Mouse (Mus musculus) left cerebral cortex, adult 8-10 months (tissue): ENCODE results near the gene Serpina9. TPM values are rescaled to one million over a fixed set of nuclear protein-coding genes. Genes with fewer than 3 reads are reported as not detected.

ENCODE experiments used
- DNase-seq, 2 experiments: peaks; one replicate each; pipeline ENCODE4 v3.0.0; 2022; ENCODE audit warnings: low spot score in 2 of 2
- total RNA-seq, 4 experiments: library from RNA; stranded (reverse); gene quantifications; 2 replicates each; pipeline ENCODE4 v1.2.4; 2022

Gene Serpina9
- 10 to 100 TPM; 14.6 to 17.7 (median 15.5) TPM for total RNA-seq

DNA sequence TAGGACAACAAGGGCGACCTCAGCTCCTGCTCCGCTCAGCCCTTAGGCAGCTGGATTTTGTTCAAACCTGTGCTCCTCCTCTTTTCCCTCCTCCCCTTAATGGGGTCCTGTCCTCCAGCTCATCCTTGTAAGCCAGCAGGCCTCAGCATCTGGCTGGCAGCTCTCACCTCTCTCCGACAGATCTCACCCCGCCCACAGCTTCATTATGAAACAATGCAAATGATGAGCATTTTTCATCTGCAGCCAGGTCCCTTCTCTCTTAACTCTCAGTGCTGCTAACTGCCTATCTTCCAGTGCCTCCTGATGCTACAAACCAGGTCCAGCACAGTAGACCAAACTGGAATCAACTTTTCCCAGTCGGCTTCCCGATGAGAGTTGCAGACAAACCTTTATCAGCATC is at the start of gene Serpina9:
Gene Serpina9, minus strand, starts transcription at position 136 of the 400 bp plus-strand sequence.
- DNase-seq = no peak

DNA sequence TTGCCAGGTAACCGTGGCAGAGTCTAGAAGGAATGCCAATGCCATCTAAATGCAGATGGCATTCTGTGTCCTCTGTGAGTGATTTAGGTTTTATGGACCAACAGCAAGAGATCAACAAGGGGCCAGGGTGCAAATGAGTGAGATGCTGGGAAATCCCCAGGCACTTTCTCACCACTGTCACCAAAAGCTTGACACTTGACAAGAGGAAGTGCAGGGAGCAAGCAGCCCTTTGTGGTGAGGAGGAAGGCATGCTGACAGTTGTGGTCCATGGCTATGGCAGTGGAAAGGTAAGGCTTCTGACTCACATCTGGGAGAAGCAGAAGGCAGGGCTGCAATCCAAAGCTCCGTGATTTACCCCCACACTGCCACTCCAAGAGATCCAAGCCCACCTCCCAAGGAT is 48.3 kb upstream of the Serpina9 start:
- no peak for DNase-seq

DNA sequence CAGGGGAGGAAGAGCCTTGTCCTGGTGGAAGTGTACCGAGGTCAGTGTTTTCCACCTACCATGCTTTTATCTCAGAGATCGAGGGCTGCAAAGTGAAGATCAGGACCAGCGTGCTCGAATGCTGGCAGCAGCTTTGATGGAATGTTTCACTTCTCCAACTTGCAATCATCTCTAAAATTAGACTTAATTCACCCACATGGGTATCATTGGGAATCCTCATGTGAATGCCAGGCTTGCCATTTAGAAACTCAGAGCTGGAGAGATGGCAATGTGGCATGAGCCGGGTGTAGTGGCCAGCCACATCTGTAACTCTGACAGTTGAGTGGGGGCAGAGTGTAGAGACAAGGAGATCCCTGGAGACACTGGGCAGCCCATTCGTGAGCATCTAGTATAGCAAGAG is 46.6 kb upstream of the Serpina9 start:
- DNase-seq = peak in 1 of 2 experiments; percentile 24

DNA sequence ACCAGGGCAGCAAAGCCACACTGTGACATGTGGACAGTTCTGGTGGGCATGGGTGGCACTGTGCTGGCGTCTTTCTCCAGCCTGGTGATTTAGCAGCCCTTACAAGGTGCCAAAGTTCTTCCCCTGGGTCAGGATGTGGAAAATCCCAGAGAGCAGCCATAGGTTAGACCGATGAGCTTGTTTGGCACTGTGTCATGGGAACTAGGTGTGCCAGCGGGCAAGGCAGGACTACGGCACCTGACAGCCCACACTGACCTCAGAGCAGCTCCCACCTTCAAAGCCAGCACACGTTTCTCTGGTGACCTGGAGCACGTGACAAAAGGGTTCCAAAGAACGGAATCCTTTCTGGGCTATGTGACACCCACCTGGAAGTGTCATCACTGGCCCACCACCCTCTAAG is 44.0 kb upstream of the Serpina9 start:
- DNase-seq = no peak

DNA sequence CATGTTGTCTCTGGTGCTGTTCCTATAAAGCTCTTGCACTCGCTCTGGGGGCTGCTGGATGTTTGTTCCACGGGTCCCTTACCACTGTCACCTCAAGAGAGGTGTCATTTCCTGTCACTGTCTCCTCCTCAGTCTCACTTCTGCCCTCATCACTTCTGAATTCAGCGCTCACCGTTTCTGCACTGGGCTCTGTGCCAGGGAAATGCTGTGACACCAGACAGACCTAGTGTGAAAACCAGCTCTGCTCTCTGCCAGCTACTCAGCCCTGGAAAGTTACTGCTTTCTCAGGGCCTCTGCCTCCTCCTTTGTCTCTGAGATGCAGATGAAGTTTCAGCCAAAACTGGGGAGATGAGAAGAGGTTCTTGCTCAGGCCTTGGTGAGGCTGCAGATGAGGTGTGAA is 43.5 kb upstream of the Serpina9 start:
- DNase-seq = peak; percentile 40 to 73

DNA sequence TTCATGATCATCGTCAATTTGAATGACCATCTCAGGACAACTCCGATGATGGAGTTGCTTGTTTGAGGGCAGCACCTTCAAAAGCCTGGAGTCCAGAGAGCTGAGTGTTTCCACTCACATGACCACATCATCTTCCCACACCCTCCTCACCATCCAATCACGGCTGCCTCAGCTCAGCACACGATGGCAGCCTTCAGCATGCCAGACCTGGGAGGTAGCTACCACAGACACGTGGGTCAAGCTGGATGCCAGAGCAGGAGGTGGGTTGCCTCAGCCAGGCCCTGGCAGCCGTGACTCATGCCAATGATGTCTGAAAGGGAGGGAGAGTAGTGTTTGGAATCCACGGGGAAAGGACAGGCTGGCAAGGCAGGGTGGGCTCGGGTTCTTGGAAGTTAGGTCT is 42.2 kb upstream of the Serpina9 start:
- DNase-seq = no peak

DNA sequence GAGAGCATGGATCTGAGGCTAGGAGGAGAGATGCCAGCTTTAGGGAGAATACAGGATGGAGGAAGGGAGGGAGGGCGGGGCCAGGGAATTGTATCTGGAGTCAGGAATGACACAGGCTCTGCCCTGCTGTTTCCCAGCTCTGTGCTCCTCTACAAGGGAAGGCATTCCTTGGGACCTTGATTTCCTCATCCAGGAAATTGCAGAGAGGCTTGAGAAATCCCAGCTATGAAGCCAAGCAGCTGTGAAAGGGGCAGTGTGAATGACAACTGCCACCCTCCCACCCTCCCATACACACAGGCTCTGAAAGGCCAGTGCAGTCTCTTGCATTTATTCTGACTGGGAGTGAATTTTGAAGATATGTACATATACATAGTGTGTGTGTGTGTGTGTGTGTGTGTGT is 40.4 kb upstream of the Serpina9 start:
- DNase-seq = no peak

DNA sequence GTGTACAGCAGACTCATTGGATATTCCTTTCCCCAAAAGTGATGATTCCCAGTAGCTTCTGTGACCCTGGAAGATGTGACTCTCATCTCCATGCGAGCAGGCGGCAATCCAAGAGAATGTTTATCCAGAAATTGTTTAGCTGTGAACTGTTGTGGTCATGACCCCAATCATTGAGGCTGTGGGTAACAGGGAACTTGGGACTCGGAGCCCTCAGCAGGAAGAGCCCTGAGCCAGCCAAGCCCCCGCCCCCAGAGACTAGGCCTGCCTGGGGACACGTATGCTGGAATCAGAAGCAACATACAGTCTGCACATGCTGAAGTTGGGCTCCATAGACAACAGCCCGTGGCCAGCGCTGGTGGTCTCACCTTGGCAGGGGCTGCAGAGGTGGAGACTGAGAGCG is 32.2 kb upstream of the Serpina9 start:
- DNase-seq = no peak

DNA sequence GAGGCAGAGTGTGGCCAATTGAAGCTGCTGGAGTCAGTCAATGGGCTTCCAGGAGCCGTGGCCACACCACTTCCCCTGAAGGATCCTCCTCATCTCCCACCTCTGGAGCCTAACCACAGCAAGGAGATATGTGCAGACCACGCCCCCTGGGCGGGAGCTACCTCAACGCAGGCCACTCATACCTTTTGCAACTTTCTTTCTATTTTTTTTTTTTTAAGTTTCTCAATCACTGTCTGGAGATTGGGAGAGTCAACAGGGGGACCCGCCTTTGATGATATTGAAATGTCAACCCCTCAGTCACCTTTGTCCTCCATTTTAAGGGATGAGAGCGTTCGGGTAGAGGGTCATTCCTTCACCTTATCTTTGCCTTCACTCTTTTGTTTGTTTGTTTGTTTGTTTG is 30.8 kb upstream of the Serpina9 start, which contains the start of gene Serpina12:
Gene Serpina12, minus strand, starts transcription at position 101 of the 400 bp plus-strand sequence.
- DNase-seq = no peak

DNA sequence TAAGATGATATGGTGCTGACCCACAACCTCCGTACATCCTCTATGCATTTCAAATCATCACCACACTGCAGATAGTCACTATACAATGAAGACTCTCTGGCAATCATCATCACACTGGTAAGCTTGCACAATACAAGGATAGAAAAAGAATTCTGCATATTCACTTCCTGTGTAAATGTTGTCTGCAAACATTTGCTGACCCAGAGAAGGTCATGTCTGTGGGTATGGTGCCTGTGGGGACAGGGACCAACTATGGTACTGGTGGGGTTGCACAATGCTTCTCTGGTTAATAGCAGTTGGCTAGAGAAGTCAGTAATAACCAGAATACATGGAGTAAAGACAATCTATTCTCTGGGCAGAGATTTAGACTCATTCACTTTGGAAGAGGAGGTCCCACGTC is 29.2 kb upstream of the Serpina9 start:
- DNase-seq = no peak

DNA sequence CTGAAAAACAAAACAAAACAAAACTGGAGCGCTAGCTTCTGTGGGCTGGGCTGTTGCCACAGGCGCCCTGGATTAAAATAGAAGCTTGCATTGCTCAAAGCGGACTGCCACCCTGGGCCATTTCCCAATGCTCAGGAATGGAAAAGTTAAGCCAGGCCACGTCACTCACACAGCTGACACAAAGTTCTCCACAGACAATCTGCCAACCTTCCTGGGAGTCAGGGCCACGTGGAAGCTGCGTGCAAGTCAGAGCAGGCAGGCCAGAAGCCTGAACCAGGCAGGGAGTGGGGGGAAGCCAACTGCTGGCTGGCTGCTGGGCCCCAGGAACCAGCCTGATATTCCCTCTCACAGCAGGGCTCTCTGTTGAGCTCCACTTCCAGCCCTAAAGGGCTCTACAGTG is 27.8 kb upstream of the Serpina9 start:
- peak in 1 of 2 experiments; percentile 39 for DNase-seq

DNA sequence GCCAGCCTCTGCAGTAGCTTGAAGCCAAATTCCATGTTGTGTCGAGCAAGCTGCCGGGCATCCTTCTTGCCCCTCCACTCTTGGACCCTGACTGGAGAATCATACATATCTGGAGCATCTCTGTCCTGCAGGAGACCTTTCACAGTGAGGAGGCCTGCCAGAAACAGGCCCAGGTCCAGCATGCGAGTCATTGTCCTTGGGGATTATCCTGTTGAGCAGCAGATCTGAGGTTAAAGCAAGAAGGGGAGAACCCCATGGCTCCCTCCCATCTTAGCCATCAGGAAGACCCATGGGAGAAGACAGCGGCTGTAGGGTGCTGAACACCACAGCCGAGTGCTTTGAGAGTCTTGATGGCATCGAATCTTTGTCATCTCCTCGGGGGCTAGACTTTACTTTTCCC is 24.6 kb upstream of the Serpina9 start:
- DNase-seq = no peak

DNA sequence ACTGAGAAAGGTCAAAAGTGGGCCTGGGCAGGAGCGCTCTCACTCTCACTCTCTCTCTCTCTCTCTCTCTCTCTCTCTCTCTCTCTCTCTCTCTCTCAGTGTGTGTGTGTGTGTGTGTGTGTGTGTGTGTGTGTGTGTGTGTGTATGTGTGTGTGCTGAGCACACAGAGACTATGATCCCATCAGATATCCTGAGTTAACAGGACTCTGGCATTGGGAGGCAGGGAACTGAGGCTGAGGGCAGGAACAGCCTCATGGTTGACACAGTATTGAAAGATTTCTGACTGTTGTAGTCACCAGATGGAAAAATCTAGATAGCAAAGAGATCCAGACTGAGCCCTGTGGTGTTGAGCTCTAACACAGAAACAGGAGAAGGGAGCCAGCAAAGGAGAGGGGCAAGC is 20.2 kb upstream of the Serpina9 start:
- no peak for DNase-seq

DNA sequence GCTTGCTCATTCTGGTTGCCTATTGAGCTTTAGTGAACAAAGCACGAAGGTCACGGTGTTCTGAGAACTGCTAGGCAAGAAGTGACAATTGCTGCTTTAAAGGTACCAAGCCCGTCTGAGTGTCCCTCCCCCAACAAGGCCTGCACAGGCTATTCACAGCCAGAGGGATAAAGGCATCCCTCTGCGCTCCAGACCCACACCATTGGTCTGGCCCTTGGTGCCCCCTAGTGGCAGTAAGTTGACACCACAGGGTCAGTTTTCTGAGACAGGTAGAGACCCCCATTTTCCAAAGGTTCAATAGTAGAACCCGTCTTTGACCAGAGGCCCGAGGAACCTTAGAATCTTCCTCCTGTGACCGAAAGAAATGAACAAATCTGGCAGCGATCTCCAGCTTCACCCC is 16.4 kb upstream of the Serpina9 start:
- DNase-seq = no peak

DNA sequence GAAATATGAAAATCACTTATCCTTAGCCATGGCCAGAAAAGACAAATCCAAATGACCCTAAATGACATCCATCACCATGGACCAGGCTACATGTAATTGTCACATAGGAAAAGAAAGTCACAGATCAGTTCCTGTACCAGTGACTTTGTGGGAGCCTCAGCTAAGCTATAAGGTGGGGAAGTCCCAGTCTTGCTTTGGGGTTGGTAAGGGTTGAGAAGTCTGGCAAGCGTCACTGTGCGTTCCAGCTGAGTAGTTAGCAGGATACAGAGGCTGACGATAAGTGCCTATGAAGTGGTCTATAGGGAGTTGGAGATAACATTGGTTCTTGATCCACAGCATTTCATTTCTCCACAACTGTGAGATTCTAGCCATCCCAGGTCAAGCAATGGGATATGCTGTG is 1.7 kb upstream of the Serpina9 start:
- DNase-seq = no peak

DNA sequence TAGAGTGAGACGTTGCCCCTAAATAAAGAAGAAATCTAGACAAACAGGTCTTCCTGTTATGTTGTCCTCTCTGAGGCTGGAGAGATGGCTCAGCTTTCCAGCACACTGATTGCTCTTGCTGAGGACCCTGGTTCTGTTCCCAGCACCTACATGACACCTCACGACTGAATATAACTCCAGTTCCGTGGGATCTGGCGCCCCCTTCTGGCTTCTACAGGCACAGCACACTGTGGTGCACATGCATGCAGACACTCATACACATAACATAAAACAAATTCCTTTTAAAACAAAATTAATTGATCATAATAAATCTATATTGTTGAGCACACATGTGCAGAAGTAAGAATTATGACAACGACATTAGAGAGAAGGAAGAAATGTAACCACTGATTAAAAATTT is 8.9 kb downstream of the Serpina9 start:
- DNase-seq = no peak

DNA sequence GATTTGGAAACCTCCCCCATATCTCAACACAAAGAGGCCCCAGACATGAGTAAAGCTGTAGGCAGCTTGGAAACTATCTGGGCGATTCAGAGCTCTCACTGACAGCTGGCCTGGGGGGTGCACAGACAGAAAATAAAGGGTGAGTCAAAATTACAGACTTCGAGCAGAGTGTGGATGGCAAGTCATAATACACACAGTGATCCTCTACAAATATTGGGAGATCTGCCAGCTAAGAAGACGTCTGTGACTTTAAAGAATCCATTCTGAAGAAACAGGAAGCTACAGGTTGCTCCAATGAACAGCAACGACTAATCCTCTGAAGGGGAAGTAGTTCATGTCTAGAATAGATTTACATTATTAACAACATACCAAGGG is 10.3 kb downstream of the Serpina9 start:
- DNase-seq = no peak

DNA sequence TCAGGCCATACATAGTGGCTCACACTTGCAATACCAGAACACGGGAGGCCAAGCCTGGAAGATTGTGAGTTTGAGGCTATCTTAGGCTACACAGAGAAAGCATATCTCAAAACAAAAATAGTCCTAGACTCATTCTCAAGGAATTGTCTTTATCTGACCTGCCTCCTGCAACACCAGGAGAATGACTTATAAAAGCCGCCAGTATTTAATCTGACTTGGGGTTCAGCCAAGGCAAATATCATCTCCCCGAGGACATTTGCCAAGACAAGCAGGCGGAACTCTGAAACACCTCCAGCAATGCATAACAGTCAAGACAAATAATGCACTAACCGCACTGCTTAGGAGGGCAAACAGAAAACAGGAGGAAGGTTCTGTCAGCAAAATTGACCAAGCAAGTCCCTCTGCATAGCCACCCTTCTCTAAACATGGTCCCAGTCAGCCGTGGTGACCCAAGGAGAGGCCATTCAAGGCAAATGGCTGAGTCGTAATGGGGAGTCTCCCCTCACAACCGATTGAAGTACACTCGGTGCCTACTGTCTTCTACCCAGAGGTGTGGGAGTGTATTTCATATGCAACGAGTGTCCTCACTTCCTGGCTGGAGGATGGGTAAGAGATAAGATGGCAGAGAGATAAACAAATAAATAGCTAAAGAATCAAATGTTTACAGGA is 10.9 kb downstream of the Serpina9 start:
- DNase-seq = no peak

DNA sequence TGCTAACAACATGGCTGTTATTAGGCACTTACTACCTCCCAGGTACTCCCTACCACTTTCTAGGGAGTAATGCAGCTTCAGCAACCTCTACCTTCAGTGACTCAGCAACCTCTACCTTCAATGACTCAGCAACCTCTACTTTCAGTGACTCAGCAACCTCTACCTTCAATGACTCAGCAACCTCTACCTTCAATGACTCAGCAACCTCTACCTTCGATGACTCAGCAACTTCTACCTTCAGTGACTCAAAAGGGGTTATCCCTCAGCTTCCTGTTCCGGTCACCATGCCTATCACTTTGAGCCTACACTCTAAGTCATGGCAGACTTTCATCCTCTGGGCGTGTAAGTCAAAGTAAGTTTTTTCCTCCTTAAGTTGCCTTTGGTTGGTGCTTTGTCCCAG is 13.0 kb downstream of the Serpina9 start:
- no peak for DNase-seq

DNA sequence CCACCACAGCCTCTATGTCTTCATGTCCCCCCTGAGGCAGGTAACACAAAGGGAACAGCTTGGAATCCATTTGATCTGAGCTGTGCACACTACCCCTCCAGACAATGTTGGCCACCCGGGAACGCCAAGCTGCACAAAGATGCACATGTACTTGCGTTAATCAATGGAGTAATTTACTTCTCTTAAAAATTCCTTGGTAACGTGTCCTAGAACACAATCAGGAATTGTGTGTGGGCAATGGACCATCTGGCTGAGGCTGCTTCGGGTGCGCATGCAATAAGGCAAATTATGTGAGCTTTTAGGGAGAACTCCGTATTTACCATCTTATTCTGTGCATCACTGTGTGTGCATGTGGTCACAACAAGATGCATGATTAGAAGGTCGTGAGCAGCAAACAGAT is 13.9 kb downstream of the Serpina9 start:
- peak in 1 of 2 experiments; percentile 39 for DNase-seq

DNA sequence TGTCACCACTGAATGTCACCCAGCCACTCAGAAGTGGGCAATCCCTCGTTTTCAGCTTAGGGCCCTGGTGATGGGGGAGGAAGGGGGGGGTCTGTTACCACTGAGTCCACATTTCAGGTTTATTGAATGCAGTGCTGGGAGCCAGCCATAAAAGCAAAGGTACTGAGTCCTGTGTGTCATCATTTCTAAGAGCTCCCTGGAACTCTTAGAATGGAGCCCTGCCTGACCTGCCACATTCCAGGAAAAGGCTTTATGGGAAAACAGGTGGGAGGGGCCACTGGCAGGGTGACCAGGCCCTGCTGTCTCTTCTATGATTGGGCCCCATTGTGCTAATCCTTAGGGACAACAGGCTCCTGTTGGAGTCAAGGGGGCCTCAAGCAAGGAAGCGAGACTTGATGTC is 17.0 kb downstream of the Serpina9 start:
- DNase-seq = no peak

DNA sequence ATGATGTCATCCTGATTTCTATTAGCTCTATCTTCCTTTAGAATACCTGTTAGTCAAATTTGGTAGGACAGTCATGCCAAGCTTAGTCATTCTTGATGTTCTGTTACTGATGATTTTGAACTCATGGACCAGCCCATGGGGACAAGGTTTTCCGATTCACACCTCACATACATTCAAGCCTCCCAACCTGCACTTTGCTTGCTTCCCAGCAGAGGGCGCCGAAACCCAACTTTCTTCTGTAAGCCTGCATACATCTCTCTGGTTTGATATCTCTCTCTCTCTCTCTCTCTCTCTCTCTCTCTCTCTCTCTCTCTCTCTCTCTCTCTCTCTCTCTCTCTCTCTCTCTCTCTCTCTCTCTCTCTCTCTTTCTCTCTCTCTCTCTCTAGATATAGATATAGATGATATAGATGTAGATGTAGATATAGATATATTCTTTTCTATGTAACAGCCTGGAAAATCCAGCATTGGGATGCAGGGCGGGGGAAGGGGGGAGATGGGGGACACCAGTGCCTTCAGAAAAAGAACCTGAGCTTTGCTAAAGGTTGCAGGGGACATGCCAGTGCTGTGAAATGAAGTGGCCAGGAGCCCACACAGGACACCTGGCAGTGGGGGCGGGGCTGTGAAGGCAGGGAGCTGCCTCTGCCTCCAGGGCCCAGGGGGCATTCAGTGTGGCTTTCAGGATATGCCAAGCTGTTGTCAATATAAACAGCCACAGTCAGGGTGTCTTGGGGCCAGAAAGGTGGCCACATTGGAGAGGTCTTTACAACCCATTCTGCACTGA is 18.1 kb downstream of the Serpina9 start:
- peak; percentile 63 to 87 for DNase-seq

DNA sequence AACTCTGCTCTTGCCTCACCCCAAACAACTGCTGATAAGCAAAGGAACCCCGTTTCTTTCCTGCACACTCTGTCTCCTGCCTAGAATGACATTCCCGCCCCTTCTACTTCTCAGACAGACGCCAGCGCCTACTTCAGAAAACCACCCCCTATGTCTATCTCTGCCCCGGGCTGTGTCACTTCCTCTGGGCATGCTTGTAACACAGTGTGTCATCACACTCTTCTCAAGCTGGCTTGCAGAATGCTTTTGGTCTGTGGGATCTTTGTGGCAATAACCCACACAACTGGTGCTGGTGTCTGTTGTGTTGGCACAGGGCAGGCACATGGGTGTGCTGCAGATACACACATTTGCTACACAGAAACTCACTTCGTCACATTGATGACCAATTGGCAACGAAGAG is 20.6 kb downstream of the Serpina9 start:
- DNase-seq = peak in 1 of 2 experiments; percentile 50
